Mouse (Mus musculus) urinary bladder, postnatal 25 days (tissue): ENCODE measurements at regions not wholly inside any gene's neighbourhood (a gene's known extent, or its start where the extent isn't known, plus 50 kb on each side); places are given as distances from the start of the nearest gene placed in this dataset.
"Not testable (repeated sequence)": the region's sequence is repeated elsewhere in the genome, so short reads cannot be mapped to it uniquely, and the experiment has no call there.

ENCODE experiments used
- DNase-seq: peaks from one replicate; pipeline ENCODE4 v3.0.0; 2022; ENCODE audit warnings: low spot score

DNA sequence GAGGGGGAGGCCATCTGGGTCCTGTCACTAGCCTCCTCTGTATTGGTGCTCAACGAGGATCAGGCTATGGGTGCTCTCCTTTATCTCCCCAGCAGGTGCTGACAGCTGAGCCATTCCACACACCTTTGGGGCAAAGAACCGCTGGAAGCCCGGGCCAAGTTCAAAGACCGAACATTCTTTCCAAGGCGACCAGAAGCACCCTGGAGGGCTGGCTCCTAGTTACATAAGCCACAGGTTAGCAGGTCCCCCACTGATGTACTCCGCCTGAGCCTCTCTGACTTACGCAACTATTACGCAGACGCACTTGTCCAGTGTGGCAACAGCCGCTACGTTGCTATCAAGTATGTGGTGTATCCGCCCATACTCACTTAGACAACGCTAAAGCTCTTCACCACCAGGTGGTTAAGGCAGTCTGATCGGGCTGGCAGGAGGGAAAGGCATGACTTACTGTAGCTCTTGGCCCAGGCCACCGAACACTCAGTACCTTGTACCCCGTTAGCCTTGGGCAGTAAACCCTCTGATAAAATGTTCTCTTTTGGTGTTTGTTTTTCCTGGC, 69.2 kb downstream of the Gm33543 start:
- DNase-seq, result no peak

- DNase-seq, result no peak
Observed at GRCm38 (mm10) chr10:95772811-95773424, 69.8 kb downstream of the Gm33543 start.

GRCm38 (mm10) chr10:95768974-95769373, 73.8 kb downstream of the Gm33543 start:
- no peak for DNase-seq

DNA sequence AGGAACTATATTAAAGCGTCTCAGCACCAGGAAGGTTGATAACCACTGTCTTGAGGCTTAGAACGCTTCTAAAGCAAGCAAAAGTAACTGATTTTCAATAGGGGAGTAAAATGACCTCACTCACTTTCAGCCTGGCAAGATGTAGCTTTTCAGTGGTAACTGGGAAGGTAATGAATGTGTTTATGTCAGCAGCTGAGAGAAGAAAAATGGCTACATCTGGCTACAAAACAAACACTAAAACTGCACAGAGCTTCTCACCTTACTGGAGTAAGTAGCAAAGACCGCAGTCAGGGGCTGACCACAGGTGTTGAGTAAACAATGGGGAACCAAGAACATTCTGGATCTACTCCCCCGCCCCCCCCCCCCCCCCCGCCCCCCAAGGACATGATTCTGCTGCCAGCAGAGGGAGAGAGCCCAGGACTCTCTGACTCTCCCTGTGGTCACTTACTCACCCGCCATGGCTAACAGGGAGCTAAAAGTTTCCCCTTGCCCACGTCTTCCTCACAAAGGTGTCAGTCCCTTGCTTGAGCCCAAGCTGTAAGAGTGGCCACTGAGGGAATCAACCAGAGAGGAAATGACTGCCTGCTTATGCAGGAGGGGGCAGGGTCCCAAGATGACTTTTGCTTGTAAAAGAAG, 75.1 kb downstream of the Gm33543 start:
- no peak for DNase-seq

- DNase-seq, result peak; percentile 29
Observed at GRCm38 (mm10) chr10:95764129-95764528, 78.6 kb downstream of the Gm33543 start.

- no peak for DNase-seq
Observed at GRCm38 (mm10) chr10:95762632-95763031, 80.1 kb downstream of the Gm33543 start.

DNA sequence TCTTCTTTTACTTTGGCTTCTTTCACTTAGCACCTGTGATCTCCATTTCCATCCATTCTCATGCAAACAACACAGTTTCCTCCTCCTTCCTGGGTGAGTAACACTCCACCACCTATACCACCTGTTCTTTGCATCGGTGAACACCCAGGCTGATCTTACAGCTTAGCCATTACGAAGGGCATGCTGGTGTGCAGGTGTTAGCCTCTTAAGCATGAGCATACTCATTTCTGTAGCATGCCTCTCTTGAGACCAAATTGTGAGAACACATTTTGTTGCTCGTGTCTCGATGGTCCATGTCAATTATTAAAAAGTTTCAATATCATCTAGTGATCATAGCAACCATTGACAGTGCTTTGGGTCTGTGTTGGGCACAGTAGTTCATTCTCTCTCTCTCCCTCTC, 80.8 kb downstream of the Gm33543 start:
- no peak for DNase-seq

DNA sequence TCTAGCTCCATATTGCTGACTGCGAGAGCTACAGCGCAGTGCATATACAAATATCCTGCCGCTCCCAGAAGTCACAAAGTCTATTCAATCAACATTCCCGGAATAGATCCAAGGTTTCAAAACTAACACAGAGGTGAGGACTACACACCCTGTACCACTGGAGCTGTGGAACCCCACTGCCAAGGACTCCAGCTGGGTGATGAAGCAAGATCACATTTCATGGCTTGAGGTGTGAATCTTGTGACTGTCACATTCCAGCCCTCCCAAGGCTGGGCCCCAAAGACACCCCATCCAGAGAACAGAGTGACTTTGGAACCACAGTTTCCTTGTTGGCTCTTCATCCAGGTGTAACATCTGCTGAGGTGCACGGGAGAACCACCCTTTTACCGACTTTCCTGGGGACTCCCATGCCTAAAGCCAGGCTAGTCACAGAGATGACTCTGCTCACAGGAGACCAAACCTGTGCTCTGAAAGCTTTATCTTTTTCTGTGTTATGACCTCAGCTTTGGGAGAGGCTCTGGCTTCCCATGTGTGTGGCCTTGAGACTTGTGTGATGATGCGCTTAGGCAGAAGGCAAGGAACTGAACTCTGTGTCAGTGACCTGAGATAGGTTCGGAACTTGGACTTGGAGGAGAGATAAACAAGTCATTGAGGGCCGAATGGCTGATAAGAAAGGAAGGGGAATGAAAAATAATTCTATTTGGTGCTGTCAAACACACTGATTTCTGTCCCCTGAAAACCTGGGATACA, 82.4 kb downstream of the Gm33543 start:
- no peak for DNase-seq

DNA sequence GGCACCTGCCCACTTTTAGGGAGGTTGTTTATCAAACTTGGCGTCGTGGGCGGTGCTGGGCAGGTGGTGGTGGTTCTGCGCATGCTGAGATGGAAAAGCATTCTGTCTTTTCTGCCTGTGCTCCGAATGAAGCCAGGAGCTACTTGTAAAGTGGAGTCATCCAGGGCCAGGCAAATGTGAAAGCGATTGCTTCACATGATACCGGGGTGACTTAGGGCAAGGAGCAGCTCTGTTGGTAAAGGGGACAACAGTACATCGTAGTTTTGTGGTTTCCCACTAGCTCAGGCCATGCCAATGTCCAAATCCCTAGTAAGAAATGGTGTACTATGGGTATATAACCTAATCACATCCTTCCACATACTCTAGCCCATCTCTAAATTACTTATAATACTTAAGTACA, 84.5 kb downstream of the Gm33543 start:
- DNase-seq, result no peak

DNA sequence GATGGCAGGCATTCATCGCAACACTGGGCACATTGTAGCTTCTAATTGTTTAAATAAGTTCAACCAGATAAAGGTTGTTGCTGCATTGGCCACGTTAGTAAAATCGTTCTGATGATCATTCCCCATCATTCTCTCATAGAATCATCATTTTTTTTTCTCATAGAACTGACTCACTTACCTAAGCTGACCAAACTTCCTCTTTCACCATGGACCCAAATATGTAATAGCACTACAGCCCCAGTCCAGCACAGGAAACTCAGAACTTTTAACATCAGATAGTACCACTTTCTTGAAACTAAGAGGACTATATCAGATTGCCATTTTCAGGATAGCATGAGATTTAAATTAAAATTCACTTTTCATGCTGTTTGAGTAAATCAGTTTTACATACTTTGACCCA, 82.2 kb upstream of the Anapc15-ps start:
- DNase-seq, result no peak

DNA sequence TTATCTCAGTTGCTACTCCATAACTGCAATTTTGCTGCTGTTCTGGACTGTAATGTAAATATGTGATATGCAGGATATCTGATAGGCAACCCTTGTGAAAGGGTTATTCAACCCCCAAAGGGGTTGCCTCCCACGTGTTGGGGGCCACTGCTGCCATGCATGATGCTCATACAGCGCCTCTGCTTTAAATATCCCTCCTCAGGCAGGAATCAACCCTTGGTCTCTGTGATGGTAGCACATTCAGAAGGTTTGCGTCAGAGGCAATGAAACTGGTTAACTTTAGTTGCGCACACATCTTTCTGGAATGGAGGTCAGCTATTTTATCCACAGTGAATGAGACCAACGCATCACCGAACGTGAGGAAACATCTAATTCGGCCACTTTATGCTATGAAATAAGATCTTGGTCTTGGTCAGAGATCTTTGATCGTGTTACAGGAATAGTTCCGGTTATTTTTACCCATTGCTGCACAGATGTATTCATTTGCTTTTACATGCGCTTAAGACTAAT, 80.2 kb upstream of the Anapc15-ps start:
- no peak for DNase-seq

GRCm38 (mm10) chr10:95748360-95748759, 75.1 kb upstream of the Anapc15-ps start:
- no peak for DNase-seq

DNA sequence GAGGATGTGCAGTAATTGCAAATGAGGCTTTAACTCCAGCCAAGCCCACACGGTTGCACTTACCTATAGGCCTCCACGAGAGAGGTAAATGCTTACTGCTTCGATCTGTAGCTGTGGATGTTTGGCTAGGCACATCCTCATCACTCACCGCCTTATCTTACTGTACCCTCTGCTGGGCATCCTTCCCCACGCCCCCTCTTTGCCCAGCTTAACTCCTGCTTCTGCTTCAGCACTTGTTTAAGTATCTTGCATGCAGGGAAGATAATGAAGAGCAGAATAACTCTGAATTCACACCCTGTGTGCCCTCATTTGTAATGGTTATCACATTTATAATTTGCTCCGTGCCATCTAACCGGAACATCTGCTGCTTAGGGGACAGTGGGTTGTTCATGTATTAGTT, 74.7 kb upstream of the Anapc15-ps start:
- DNase-seq, result no peak

GRCm38 (mm10) chr10:95745834-95746620, 72.8 kb upstream of the Anapc15-ps start:
- DNase-seq, result no peak

DNA sequence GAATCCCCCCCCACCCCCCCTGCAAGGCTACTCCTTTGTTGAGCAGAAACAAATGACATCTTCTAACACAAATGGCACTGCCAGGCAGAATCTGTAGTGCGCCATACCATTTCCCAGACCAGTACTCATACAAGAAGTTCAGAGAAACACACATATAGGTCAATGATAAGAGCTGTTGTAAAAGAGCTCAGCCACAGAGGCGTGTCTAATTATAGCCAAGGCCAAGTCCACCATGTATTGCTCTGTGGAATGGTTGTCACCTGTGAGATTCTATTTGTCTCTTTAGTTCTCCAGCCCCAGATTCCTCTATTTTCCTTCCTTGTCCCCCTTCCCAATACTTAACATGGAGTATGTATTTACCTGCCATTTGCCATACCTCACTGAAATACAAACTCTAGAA, 72.0 kb upstream of the Anapc15-ps start:
- DNase-seq, result no peak

GRCm38 (mm10) chr10:95743627-95744026, 70.4 kb upstream of the Anapc15-ps start:
- DNase-seq, result no peak

GRCm38 (mm10) chr10:95739421-95739820, 66.2 kb upstream of the Anapc15-ps start:
- no peak for DNase-seq

GRCm38 (mm10) chr10:95736743-95737142, 63.5 kb upstream of the Anapc15-ps start:
- DNase-seq, result not testable (repeated sequence)

GRCm38 (mm10) chr10:95731001-95731400, 57.8 kb upstream of the Anapc15-ps start:
- DNase-seq, result no peak

DNA sequence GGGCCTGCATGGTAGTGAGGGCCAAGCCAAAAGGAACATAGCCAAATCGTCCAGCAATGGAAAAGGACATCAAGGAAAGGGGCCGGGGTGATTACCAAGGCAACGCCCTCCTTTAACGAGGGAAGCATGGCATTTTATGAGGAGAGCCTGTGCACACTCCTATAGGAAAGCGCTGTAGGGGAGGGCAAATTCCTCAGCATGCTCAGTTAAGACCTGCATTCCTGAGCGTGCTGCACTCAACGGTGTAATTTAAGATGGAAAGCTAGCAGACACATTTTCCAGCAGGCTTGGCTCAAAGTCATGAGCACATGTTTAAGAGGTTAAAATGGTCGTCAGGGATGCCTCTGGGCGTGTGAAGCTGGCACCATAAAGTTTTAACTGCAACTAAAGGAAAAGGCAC, 56.6 kb upstream of the Anapc15-ps start:
- DNase-seq, result no peak

DNA sequence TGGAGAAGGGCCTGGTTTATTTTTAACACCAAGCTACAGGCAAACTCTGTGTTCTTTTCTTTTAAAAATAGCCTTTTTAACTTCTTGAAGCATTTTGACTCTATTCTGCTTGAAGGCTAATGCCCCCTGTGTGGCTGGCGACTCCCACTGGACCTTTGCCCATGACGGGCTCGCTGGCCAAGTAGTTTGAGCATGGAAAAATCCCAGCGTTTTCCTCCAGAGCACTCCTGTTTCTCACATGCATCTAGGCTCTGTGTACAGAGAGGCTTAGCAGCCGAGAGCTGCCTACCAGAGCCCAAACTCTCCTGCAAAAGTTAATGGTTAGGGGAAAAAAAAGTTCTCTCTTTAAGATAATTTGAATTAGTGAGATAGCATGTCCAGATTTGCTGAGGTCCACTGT, 52.7 kb upstream of the Anapc15-ps start:
- DNase-seq, result no peak

DNA sequence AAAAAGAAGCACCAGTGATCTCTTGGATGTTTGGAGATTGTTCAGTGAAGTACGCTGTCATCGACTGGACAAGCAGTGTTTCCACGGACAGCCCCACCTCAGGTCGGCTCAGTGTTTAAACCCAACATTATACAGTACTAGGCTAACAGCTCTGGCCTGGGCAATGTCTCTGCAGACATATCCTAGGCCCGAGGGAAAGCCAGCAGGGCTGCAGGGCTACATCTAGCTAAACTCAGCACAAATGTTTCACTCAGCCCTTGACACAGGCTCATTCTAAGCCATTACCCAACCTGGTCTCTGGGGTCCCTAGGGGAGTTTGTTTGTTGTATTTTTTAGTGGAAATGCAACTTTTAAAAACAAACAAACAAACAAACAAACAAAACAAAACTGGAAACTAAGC, 52.1 kb upstream of the Anapc15-ps start:
- no peak for DNase-seq
